Mouse (Mus musculus) kidney, embryonic 15.5 days (tissue): ENCODE measurements around the gene Pacrg. TPM values are rescaled to one million over a fixed set of nuclear protein-coding genes. Genes with fewer than 3 reads are reported as not detected.

Experiments used
- polyA plus RNA-seq: library from polyadenylated mRNA; unstranded; fragments of >200 nt; fragmentation: Nextera tagmentation; extraction: Ambion mirVana; gene quantifications from 2 replicates; pipeline ENCODE4 v1.2.1, GENCODE M21; 2015

Gene Pacrg
- polyA plus RNA-seq, 1 experiment from 2014 or later: 3.6 TPM

Other genes with a start within 250 kb of the Pacrg start
- gene Prkn, start 73 bp upstream of the Pacrg start, polyA plus RNA-seq: 1.5 TPM in 2 replicates